Mouse (Mus musculus) brain, embryonic 14.5 days (tissue): ENCODE measurements at regions not wholly inside any gene's neighbourhood (a gene's known extent, or its start where the extent isn't known, plus 50 kb on each side); places are given as distances from the start of the nearest gene placed in this dataset.

ENCODE experiments used
- CTCF ChIP-seq: fragments of 200-500 bp; IDR thresholded peaks from 2 replicates; pipeline ENCODE4 v1.5.1; 2012; ENCODE audit warnings: inconsistent platforms, mild to moderate bottlenecking, moderate library complexity, borderline replicate concordance; ENCODE audit not compliant: insufficient read depth, insufficient read length; ENCODE audit errors: extremely low read depth
- POLR2A ChIP-seq: fragments of 200-500 bp; IDR thresholded peaks from 2 replicates; pipeline ENCODE4 v1.6.1; 2012; ENCODE audit warnings: mild to moderate bottlenecking, inconsistent platforms, borderline replicate concordance; ENCODE audit not compliant: poor library complexity, insufficient read depth, insufficient read length, severe bottlenecking; ENCODE audit errors: extremely low read depth

DNA sequence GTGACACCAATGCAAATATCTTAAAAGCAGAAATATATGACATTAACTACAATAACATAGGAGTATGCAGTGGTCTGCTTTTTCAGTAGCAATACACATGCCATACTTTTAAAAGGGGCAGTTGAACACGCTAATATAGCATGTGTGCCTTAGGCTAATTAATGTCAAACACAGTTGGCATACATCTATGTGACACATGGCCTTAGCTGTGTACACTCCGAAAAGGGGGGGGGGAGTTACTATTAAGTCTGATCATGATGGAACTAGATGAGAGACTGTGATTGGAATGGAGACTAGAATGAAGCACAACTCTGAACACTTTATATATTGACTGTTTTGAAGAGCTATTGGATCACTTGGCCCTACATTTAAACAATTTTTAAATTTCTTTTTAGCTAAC, 1262.9 kb downstream of the Efnb2 start:
- no peak for TF ChIP-seq POLR2A
- TF ChIP-seq CTCF = no peak
